Mouse (Mus musculus) lung, adult 2 months (tissue): Measurements from ENCODE around the gene Fmnl3.

ENCODE experiments used
- CTCF ChIP-seq: fragments of 200-500 bp; IDR thresholded peaks from 2 replicates; pipeline ENCODE4 v1.5.1; 2011; ENCODE audit warnings: mild to moderate bottlenecking, low read length, control low read depth; ENCODE audit not compliant: insufficient read depth
- POLR2A ChIP-seq: fragments of 200-500 bp; IDR thresholded peaks from 2 replicates; pipeline ENCODE4 v1.6.1; 2011; ENCODE audit warnings: low read depth, mild to moderate bottlenecking, control low read depth, low read length, borderline replicate concordance; ENCODE audit errors: extremely low read depth

DNA sequence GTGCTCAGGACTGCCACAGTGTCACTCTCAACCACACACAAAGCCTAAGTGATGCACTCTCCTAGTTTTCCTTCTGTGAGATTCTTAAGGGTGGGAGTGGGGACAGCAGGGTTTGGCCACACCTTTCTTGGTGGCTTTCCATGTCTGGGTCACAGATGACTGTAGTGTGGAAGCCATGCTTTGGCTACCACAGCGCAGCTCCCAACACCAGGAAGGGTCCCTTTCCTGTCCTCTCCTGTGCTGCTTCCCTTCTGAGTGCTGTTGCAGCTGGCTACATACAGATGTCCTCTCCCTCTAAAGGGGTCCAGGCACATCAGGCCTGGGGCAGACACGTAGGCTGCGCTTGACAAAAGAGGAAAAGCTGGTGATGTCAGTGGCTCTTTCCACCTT, 36.6 kb downstream of the Fmnl3 start:
- TF ChIP-seq POLR2A = no peak
- TF ChIP-seq CTCF = no peak
